Mouse (Mus musculus) embryonic facial prominence, embryonic 10.5 days (tissue): ENCODE data around the gene Tspan10. TPM values are rescaled to one million over a fixed set of nuclear protein-coding genes. Genes with fewer than 3 reads are reported as not detected.
"Not testable (repeated sequence)": the region's sequence is repeated elsewhere in the genome, so short reads cannot be mapped to it uniquely, and the experiment has no call there.

Experiments
- DNase-seq: peaks from one replicate; pipeline ENCODE4 v3.0.0-alpha.2; 2017; ENCODE audit warnings: low spot score
- H3K27ac ChIP-seq: fragments of 300-500 bp; sonication (generic); replicated peaks from 2 replicates; pipeline ENCODE4 v1.5.1; 2016; ENCODE audit warnings: mild to moderate bottlenecking
- H3K27me3 ChIP-seq: fragments of 300-500 bp; sonication (generic); replicated peaks from 2 replicates; pipeline ENCODE4 v1.6.1; 2016; ENCODE audit warnings: low read depth, mild to moderate bottlenecking; ENCODE audit not compliant: poor library complexity, severe bottlenecking
- H3K36me3 ChIP-seq: fragments of 300-500 bp; sonication (generic); replicated peaks from 2 replicates; pipeline ENCODE4 v1.6.1; 2016; ENCODE audit warnings: mild to moderate bottlenecking, moderate library complexity
- H3K4me1 ChIP-seq: fragments of 300-500 bp; sonication (generic); 2 replicates; pipeline ENCODE4 v1.6.1; 2016
- H3K4me3 ChIP-seq: fragments of 300-500 bp; sonication (generic); 2 replicates; pipeline ENCODE4 v1.5.1; 2016; ENCODE audit warnings: mild to moderate bottlenecking, moderate library complexity
- H3K9me3 ChIP-seq: fragments of 300-500 bp; sonication (generic); 2 replicates; pipeline ENCODE4 v1.6.1; 2016; ENCODE audit warnings: mild to moderate bottlenecking
- WGBS: fragments of 180-500 bp; shearing (Covaris S2); methylation state at CpG from one replicate; pipeline ENCODE4 v1.1.7; 2016; 5-methylcytosine and 5-hydroxymethylcytosine counted together
- polyA plus RNA-seq: library from polyadenylated mRNA; unstranded; fragments of >200 nt; fragmentation: Nextera tagmentation; extraction: Ambion mirVana; gene quantifications from 2 replicates; pipeline ENCODE4 v1.2.1, GENCODE M21; 2016

Gene Tspan10
- polyA plus RNA-seq = 0.69 and 1.5 TPM in 2 replicates

- peaks cover 4% of the 10 kb centered on the region; the same call in 1 of the 2 replicates for H3K4me1 ChIP-seq
- H3K4me3 ChIP-seq = no peak within 1 kb of the TSS
- no peak within 1 kb of the TSS for H3K27ac ChIP-seq
- no peak for DNase-seq
- H3K36me3 ChIP-seq = no peaks in the 10 kb centered on the region
- WGBS = 85% methylated on average over 3 of the region's 3 CpGs
- H3K9me3 ChIP-seq = no peaks in the 10 kb centered on the region
- no peaks in the 10 kb centered on the region; the same call in 1 of the 2 replicates for H3K27me3 ChIP-seq
These were observed at the start of gene Tspan10 for GRCm38 (mm10) chr11:120442344-120442743. Gene Tspan10 (plus strand): TSS chr11:120442644.

DNA sequence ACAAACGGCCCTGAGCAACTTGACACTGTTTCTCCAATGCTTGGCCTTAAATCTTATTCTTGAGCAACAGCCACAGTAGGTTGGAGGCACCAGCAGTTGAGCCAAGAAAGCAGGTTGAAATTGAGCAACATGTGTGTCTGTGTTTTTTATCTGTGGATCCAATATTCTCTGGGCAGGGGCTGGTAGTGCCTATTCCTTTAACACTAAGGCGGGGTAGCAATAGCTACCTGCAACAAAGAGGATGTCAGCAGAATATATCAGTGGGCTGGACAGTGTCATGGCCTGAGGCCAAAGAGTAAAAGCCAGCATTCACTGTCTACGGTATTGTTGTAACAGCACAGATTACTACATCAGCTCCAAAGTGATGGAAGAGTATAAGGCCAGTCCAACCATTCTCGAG is 46.8 kb upstream of the Tspan10 start:
- 88% methylated on average over 4 of the region's 4 CpGs for whole genome bisulfite sequencing
- DNase-seq = no peak

DNA sequence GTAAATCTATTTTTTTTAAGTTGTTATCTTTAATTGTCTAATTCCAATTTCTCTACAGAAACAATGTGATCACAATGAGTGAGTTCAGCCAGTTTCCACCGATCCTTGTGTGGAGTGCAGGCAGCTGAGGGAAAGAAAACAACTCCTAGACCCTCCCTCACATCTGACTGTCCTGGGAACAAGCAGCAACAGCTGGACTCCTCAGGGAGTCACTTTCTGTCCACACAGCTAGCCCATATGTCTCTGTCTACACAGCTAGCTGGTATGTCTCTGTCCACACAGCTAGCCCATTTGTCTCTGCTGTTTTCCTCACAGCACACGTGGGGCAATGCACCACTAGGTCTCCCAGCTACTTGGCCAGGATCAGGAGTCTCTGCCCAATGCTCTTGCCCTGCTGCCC is 44.8 kb upstream of the Tspan10 start:
- DNase-seq = no peak
- no peaks in the 10 kb centered on the region for H3K9me3 ChIP-seq
- 84% methylated on average over 2 of the region's 2 CpGs for WGBS
- no peaks in the 10 kb centered on the region for H3K27me3 ChIP-seq
- H3K36me3 ChIP-seq = peaks cover 99% of the 10 kb centered on the region
- H3K4me1 ChIP-seq = no peaks in the 10 kb centered on the region
- H3K27ac ChIP-seq = no peak overlapping the region
- no peak overlapping the region for H3K4me3 ChIP-seq

More for the DNA sequence above, 46.8 kb upstream of the Tspan10 start:
- H3K4me3 ChIP-seq = no peak overlapping the region
- H3K9me3 ChIP-seq = no peaks in the 10 kb centered on the region
- no peaks in the 10 kb centered on the region for H3K27me3 ChIP-seq
- H3K4me1 ChIP-seq = no peaks in the 10 kb centered on the region
- peaks cover 93% of the 10 kb centered on the region for H3K36me3 ChIP-seq
- no peak overlapping the region for H3K27ac ChIP-seq

DNA sequence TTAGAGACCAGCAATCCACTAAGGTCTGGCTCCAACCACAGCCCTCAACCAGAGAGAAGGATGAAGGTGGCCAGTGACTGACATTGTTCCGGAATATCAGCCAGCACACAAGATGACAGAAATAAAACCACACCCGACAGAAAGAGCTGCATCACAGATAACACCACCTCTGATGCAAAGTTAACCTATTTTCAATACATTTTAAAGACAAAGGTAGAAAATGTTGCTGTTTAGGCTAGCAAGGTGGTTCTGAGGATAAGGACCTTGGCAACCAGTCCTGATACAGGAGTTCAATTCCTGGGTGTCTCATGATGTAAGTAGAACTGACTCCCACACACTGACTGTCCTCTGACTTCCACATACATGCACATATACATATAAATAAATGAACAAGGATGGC is 43.1 kb upstream of the Tspan10 start:
- Histone ChIP-seq H3K4me1 (no peaks in the 10 kb centered on the region), H3K27me3 (no peaks in the 10 kb centered on the region), H3K9me3 (no peaks in the 10 kb centered on the region), H3K27ac (no peak overlapping the region), H3K4me3 (no peak overlapping the region), H3K36me3 (peaks cover 99% of the 10 kb centered on the region)
- WGBS = over 99% methylated on average over 2 of the region's 2 CpGs
- no peak for DNase-seq

DNA sequence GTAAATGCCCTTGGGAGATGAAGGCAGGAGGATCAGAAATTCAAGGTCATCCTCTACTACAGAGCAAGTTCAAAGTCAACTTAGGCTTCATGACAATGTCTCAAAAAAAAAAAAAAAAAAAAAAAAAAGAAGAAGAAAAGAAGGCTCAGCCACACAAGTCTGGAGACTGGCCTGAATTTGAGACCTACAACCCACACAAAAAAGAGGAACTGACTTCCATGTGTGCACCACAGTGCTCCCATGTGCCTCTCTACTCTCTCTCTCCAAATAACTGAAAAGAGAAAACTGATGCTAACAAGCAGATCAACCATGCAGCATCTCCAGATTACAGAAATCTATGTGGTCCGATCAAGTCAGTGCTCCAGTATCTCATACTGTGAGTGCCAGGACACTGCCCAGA is 37.6 kb upstream of the Tspan10 start:
- H3K4me3 ChIP-seq = no peak overlapping the region
- no peaks in the 10 kb centered on the region for H3K4me1 ChIP-seq
- 90% methylated on average over 1 of the region's 1 CpGs for WGBS
- H3K27me3 ChIP-seq = no peaks in the 10 kb centered on the region
- H3K27ac ChIP-seq = no peak overlapping the region
- DNase-seq = no peak
- peaks cover 100% of the 10 kb centered on the region for H3K36me3 ChIP-seq
- H3K9me3 ChIP-seq = no peaks in the 10 kb centered on the region

- no peak for DNase-seq
- Histone ChIP-seq H3K4me1 (no peaks in the 10 kb centered on the region), H3K27me3 (no peaks in the 10 kb centered on the region), H3K4me3 (no peak overlapping the region), H3K9me3 (no peaks in the 10 kb centered on the region), H3K36me3 (peaks cover 100% of the 10 kb centered on the region), H3K27ac (no peak overlapping the region)
- 96% methylated on average over 3 of the region's 3 CpGs for WGBS
These were observed 36.6 kb upstream of the Tspan10 start for GRCm38 (mm10) chr11:120405867-120406266.

DNA sequence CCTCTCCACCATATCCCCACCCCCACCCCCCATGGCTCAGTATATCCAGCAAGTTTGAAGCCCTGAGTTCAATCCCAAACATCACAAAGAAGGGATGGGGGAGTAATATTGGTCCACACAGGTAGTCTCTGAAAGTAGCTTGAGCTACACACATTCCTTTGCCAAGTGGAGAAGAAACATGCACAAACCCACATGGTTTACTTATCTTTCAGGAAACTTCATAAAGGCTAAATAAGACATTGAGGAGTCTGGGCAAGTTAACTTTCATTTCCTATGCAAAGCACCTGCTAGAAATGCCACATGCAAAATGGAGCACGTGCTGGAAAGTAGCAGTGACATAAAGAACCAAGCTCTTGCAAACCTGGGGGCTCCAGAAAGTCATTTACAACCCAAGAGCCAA is 36.0 kb upstream of the Tspan10 start:
- peaks cover 100% of the 10 kb centered on the region for H3K36me3 ChIP-seq
- no peak for DNase-seq

GRCm38 (mm10) chr11:120413621-120414020 is 28.8 kb upstream of the Tspan10 start:
- 96% methylated on average over 9 of the region's 10 CpGs for WGBS
- DNase-seq = not testable (repeated sequence)

More for the DNA sequence above, 36.0 kb upstream of the Tspan10 start:
- H3K9me3 ChIP-seq = no peaks in the 10 kb centered on the region
- no peak overlapping the region for H3K27ac ChIP-seq
- H3K4me3 ChIP-seq = no peak overlapping the region
- H3K4me1 ChIP-seq = no peaks in the 10 kb centered on the region
- no peaks in the 10 kb centered on the region for H3K27me3 ChIP-seq
- 79% methylated on average over 1 of the region's 1 CpGs for WGBS

GRCm38 (mm10) chr11:120417852-120418251 is 24.6 kb upstream of the Tspan10 start:
- Histone ChIP-seq H3K27ac (no peak overlapping the region), H3K36me3 (peaks cover 98% of the 10 kb centered on the region)

More at GRCm38 (mm10) chr11:120413621-120414020, 28.8 kb upstream of the Tspan10 start:
- not testable (repeated sequence) for H3K27me3 ChIP-seq, H3K27ac ChIP-seq, H3K9me3 ChIP-seq, H3K4me3 ChIP-seq, H3K4me1 ChIP-seq
- peaks cover 98% of the 10 kb centered on the region for H3K36me3 ChIP-seq

DNA sequence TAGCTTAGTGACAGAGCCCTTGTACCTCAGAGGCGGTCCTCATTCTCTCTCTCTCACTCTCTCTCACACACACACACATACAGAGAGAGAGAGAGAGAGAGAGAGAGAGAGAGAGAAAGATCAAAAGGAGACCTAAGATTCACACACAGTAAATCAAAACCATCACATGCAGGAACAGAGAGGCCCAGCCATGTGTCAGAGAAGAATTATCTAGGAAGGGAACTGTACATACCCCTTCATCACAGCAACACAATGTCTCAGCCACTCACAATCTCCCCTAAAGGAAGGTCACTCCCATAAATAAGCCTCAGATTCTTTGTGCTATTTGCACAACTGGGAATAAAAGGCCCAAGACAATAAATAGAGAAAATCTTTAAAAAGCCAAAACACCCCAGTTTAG is 23.9 kb upstream of the Tspan10 start:
- peaks cover 98% of the 10 kb centered on the region for H3K36me3 ChIP-seq
- H3K4me3 ChIP-seq = no peak overlapping the region
- no peaks in the 10 kb centered on the region for H3K4me1 ChIP-seq
- H3K27me3 ChIP-seq = no peaks in the 10 kb centered on the region
- 94% methylated on average over 1 of the region's 1 CpGs for WGBS
- H3K9me3 ChIP-seq = no peaks in the 10 kb centered on the region
- no peak for DNase-seq
- no peak overlapping the region for H3K27ac ChIP-seq

More at GRCm38 (mm10) chr11:120417852-120418251, 24.6 kb upstream of the Tspan10 start:
- H3K9me3 ChIP-seq = no peaks in the 10 kb centered on the region
- DNase-seq = no peak
- H3K27me3 ChIP-seq = no peaks in the 10 kb centered on the region
- H3K4me3 ChIP-seq = no peak overlapping the region
- 94% methylated on average over 7 of the region's 7 CpGs for WGBS
- H3K4me1 ChIP-seq = no peaks in the 10 kb centered on the region

- H3K27me3 ChIP-seq = no peaks in the 10 kb centered on the region
- no peak overlapping the region for H3K27ac ChIP-seq
- 91% methylated on average over 13 of the region's 13 CpGs for WGBS
- peaks cover 96% of the 10 kb centered on the region for H3K36me3 ChIP-seq
- no peak overlapping the region for H3K4me3 ChIP-seq
- no peaks in the 10 kb centered on the region for H3K4me1 ChIP-seq
- DNase-seq = no peak
- no peaks in the 10 kb centered on the region for H3K9me3 ChIP-seq
These were observed 19.5 kb upstream of the Tspan10 start for GRCm38 (mm10) chr11:120422651-120423568.

- peaks cover 96% of the 10 kb centered on the region for H3K36me3 ChIP-seq
- no peaks in the 10 kb centered on the region for H3K27me3 ChIP-seq
- peak; percentile 68 for DNase-seq
- H3K27ac ChIP-seq = no peak overlapping the region
- H3K4me3 ChIP-seq = no peak overlapping the region
- 77% methylated on average over 9 of the region's 9 CpGs for WGBS
- H3K4me1 ChIP-seq = no peaks in the 10 kb centered on the region
- no peaks in the 10 kb centered on the region for H3K9me3 ChIP-seq
These were observed 18.7 kb upstream of the Tspan10 start for GRCm38 (mm10) chr11:120423569-120424295.
